Mouse (Mus musculus): ENCODE measurements around the gene Gm20517. TPM values are rescaled to one million over a fixed set of nuclear protein-coding genes. Genes with fewer than 3 reads are reported as not detected.
A peak's percentile ranks its signal among the peaks of the same experiment; 100 is the strongest.

Gene Gm20517
- 2.3 and 2.9 TPM in 2 replicates for polyA plus RNA-seq (2015; fragmentation: Nextera tagmentation; extraction: Ambion mirVana)

DNA sequence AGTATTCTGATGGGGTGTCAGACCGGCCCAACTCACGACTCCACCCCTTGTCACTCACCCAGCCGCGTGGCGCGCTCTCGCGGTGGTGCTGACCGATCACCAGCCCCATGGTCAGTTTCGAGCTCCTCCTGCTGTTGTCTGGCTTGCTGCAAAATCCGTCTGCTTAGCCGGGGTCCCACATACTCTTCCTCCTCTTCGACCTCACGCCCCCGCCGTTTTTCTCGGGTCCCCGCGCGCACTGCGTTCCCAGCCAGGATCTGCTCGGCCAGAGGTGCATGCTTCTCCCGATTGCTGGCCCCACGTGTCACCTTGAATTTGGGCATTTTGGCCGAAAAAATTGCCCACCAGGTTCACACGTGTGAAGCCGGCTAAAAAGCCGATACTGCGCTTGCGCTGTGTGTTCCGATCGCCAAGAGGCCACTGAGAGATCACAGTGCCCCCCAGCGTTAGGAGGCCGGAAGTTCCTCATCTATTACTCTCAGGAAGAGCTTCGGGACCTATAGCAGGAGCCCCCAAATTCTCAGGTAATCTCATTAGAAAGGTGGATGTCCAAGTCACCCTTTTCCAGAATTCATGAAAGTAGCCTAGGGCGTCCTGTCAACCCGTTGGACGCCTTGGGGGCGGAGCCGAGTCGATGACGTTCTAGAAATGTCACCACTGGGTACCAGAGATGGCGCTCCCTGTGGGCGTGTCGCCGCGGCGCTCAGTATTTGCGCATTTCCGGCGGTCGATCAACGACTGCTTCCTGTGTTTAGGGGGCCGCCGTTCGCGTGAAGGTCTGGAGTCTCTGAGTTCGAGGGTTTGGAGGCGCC is at the start of gene Gm20517, which contains the start of the genes Bysl and Med20:
Gene Gm20517 (plus strand): TSS at position 741 of the 812 bp plus-strand sequence.
Gene Bysl (minus strand): TSS at position 644 of the 812 bp plus-strand sequence.
Gene Med20 (plus strand): TSS at position 734 of the 812 bp plus-strand sequence.
- Histone ChIP-seq H3K36me3 (ENCODE audit: control insufficient read depth, insufficient read depth) (peaks cover 7% of the 10 kb centered on the region; the same call in 1 of the 2 replicates), H3K27me3 (replicated peaks; ENCODE audit: control insufficient read depth, insufficient read depth, low read length) (no peaks in the 10 kb centered on the region), H3K4me1 (replicated peaks; ENCODE audit: control insufficient read depth, insufficient read depth, low read length) (peaks cover 24% of the 10 kb centered on the region), H3K4me2 (ENCODE audit: low read length) (peak within 1 kb of the TSS; percentile 94), H3K4me3 (replicated peaks; ENCODE audit: low read length) (peak within 1 kb of the TSS; percentile 94), H3K27ac (ENCODE audit: low read length) (peak within 1 kb of the TSS; percentile 68), H3K9me3 (ENCODE audit: control insufficient read depth, low read length) (no peaks in the 10 kb centered on the region), H3K9ac (replicated peaks; ENCODE audit: low read depth, low read length) (peak within 1 kb of the TSS; percentile 75)
- under 1% methylated on average over 59 of the region's 59 CpGs for WGBS
- ATAC-seq = peak; percentile 97

DNA sequence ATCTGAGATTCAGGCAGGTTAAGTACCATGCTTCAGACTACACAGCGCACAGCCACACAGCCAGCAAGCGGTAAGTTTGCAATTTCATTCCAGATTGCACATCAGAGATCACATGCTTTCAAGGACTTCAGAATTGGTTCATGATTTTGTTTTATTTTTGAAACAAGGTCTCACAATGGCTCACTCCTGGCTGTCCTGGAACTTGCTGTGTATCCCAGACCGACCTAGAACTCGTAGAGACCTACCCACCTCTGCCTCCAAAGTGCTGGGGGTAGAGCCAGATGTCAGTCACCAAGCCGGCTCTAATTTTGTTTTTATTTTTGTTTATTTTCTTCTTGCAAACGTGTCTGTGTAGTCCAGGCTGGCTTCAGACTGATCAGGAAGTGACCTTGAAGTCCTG is 48.5 kb upstream of the Gm20517 start:
- Histone ChIP-seq H3K4me3 (replicated peaks; ENCODE audit: low read length) (no peak overlapping the region), H3K27me3 (replicated peaks; ENCODE audit: control insufficient read depth, insufficient read depth, low read length) (no peaks in the 10 kb centered on the region), H3K4me1 (replicated peaks; ENCODE audit: control insufficient read depth, insufficient read depth, low read length) (peaks cover 2% of the 10 kb centered on the region; the same call in 1 of the 2 replicates), H3K9me3 (ENCODE audit: control insufficient read depth, low read length) (no peaks in the 10 kb centered on the region), H3K4me2 (ENCODE audit: low read length) (no peak overlapping the region), H3K36me3 (ENCODE audit: control insufficient read depth, insufficient read depth) (no peaks in the 10 kb centered on the region), H3K9ac (replicated peaks; ENCODE audit: low read depth, low read length) (no peak overlapping the region), H3K27ac (ENCODE audit: low read length) (no peak overlapping the region)
- 80% methylated on average over 6 of the region's 6 CpGs for WGBS
- ATAC-seq = no peak

- H3K4me3 ChIP-seq (replicated peaks; ENCODE audit: low read length) = no peak overlapping the region
- no peak for ATAC-seq
These were observed 46.8 kb upstream of the Gm20517 start for GRCm38 (mm10) chr17:47564612-47565011.

GRCm38 (mm10) chr17:47566133-47566532 is 45.3 kb upstream of the Gm20517 start:
- Histone ChIP-seq H3K9ac (replicated peaks; ENCODE audit: low read depth, low read length) (no peak overlapping the region), H3K4me3 (replicated peaks; ENCODE audit: low read length) (no peak overlapping the region), H3K27ac (ENCODE audit: low read length) (no peak overlapping the region), H3K4me2 (ENCODE audit: low read length) (no peak overlapping the region), H3K36me3 (ENCODE audit: control insufficient read depth, insufficient read depth) (no peaks in the 10 kb centered on the region), H3K9me3 (ENCODE audit: control insufficient read depth, low read length) (no peaks in the 10 kb centered on the region), H3K27me3 (replicated peaks; ENCODE audit: control insufficient read depth, insufficient read depth, low read length) (no peaks in the 10 kb centered on the region), H3K4me1 (replicated peaks; ENCODE audit: control insufficient read depth, insufficient read depth, low read length) (peaks cover 2% of the 10 kb centered on the region; the same call in 1 of the 2 replicates)
- WGBS = 18% methylated on average over 2 of the region's 2 CpGs
- ATAC-seq = peak; percentile 45; the same call in 1 of the 2 replicates

More at GRCm38 (mm10) chr17:47564612-47565011, 46.8 kb upstream of the Gm20517 start:
- Histone ChIP-seq H3K4me2 (ENCODE audit: low read length) (no peak overlapping the region), H3K4me1 (replicated peaks; ENCODE audit: control insufficient read depth, insufficient read depth, low read length) (peaks cover 2% of the 10 kb centered on the region; the same call in 1 of the 2 replicates), H3K27ac (ENCODE audit: low read length) (no peak overlapping the region), H3K9me3 (ENCODE audit: control insufficient read depth, low read length) (no peaks in the 10 kb centered on the region), H3K27me3 (replicated peaks; ENCODE audit: control insufficient read depth, insufficient read depth, low read length) (no peaks in the 10 kb centered on the region), H3K36me3 (ENCODE audit: control insufficient read depth, insufficient read depth) (no peaks in the 10 kb centered on the region), H3K9ac (replicated peaks; ENCODE audit: low read depth, low read length) (no peak overlapping the region)
- WGBS = 91% methylated on average over 5 of the region's 5 CpGs

GRCm38 (mm10) chr17:47567271-47567670 is 44.1 kb upstream of the Gm20517 start:
- no peak overlapping the region for H3K27ac ChIP-seq (ENCODE audit: low read length)
- no peak overlapping the region for H3K4me2 ChIP-seq (ENCODE audit: low read length)
- H3K9ac ChIP-seq (replicated peaks; ENCODE audit: low read depth, low read length) = no peak overlapping the region

DNA sequence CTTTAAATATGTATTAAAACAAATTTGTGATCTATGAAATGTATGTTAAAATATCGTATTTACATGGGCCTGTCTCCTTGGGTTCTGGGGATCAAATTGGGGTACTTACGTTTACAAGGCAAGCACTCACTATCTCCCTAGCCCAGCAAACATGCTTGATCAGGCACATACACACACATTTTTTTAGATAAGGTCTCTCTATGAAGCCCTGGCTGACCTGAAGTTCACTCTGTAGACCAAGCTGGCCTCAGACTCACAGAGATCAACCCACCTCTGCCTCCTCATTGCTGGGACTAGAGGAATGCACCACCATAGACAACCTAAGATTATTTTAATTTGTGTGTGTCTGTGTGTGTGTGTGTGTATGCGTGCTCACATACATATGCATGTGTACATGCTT is 43.0 kb upstream of the Gm20517 start:
- no peaks in the 10 kb centered on the region for H3K9me3 ChIP-seq (ENCODE audit: control insufficient read depth, low read length)
- H3K27me3 ChIP-seq (replicated peaks; ENCODE audit: control insufficient read depth, insufficient read depth, low read length) = no peaks in the 10 kb centered on the region
- H3K4me1 ChIP-seq (replicated peaks; ENCODE audit: control insufficient read depth, insufficient read depth, low read length) = peaks cover 2% of the 10 kb centered on the region; the same call in 1 of the 2 replicates
- no peak for ATAC-seq
- 93% methylated on average over 3 of the region's 3 CpGs for WGBS
- H3K27ac ChIP-seq (ENCODE audit: low read length) = no peak overlapping the region
- H3K4me3 ChIP-seq (replicated peaks; ENCODE audit: low read length) = no peak overlapping the region
- no peak overlapping the region for H3K4me2 ChIP-seq (ENCODE audit: low read length)
- H3K9ac ChIP-seq (replicated peaks; ENCODE audit: low read depth, low read length) = no peak overlapping the region
- H3K36me3 ChIP-seq (ENCODE audit: control insufficient read depth, insufficient read depth) = no peaks in the 10 kb centered on the region

More at GRCm38 (mm10) chr17:47567271-47567670, 44.1 kb upstream of the Gm20517 start:
- Histone ChIP-seq H3K27me3 (replicated peaks; ENCODE audit: control insufficient read depth, insufficient read depth, low read length) (no peaks in the 10 kb centered on the region), H3K4me1 (replicated peaks; ENCODE audit: control insufficient read depth, insufficient read depth, low read length) (peaks cover 2% of the 10 kb centered on the region; the same call in 1 of the 2 replicates), H3K36me3 (ENCODE audit: control insufficient read depth, insufficient read depth) (no peaks in the 10 kb centered on the region), H3K9me3 (ENCODE audit: control insufficient read depth, low read length) (no peaks in the 10 kb centered on the region), H3K4me3 (replicated peaks; ENCODE audit: low read length) (no peak overlapping the region)
- 85% methylated on average over 3 of the region's 3 CpGs for WGBS
- no peak for ATAC-seq

- no peak overlapping the region for H3K4me3 ChIP-seq (replicated peaks; ENCODE audit: low read length)
- H3K4me1 ChIP-seq (replicated peaks; ENCODE audit: control insufficient read depth, insufficient read depth, low read length) = peaks cover 2% of the 10 kb centered on the region; the same call in 1 of the 2 replicates
- H3K4me2 ChIP-seq (ENCODE audit: low read length) = no peak overlapping the region
- no peak for ATAC-seq
- no peak overlapping the region for H3K27ac ChIP-seq (ENCODE audit: low read length)
- H3K27me3 ChIP-seq (replicated peaks; ENCODE audit: control insufficient read depth, insufficient read depth, low read length) = no peaks in the 10 kb centered on the region
- no peaks in the 10 kb centered on the region for H3K9me3 ChIP-seq (ENCODE audit: control insufficient read depth, low read length)
- no peak overlapping the region for H3K9ac ChIP-seq (replicated peaks; ENCODE audit: low read depth, low read length)
- 57% methylated on average over 10 of the region's 10 CpGs for WGBS
- H3K36me3 ChIP-seq (ENCODE audit: control insufficient read depth, insufficient read depth) = no peaks in the 10 kb centered on the region
These were observed 42.4 kb upstream of the Gm20517 start for GRCm38 (mm10) chr17:47568951-47569527.

DNA sequence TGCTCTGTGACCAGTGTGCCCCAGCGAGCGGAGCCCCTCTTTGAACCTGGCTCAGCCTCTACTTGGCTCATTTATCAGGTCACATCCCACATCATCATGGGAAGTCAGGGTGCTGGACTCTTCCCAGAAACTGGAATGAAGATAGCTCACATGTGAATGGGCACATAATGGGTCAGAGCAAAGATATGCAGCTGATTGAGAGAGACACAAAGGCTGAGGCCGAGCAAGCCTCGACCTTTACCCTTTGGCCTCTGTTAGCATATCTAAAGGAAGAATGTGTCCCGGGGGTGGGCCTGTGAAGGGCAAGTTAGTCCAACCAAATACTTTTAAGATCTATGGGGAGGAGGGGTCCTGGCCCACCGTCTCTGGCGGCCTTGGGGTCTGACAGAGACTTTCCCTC is 39.8 kb upstream of the Gm20517 start:
- no peak overlapping the region for H3K27ac ChIP-seq (ENCODE audit: low read length)
- H3K4me3 ChIP-seq (replicated peaks; ENCODE audit: low read length) = no peak overlapping the region
- no peaks in the 10 kb centered on the region for H3K4me1 ChIP-seq (replicated peaks; ENCODE audit: control insufficient read depth, insufficient read depth, low read length)
- H3K9me3 ChIP-seq (ENCODE audit: control insufficient read depth, low read length) = no peaks in the 10 kb centered on the region
- no peak for ATAC-seq
- 25% methylated on average over 7 of the region's 7 CpGs for WGBS
- no peaks in the 10 kb centered on the region for H3K27me3 ChIP-seq (replicated peaks; ENCODE audit: control insufficient read depth, insufficient read depth, low read length)
- no peak overlapping the region for H3K4me2 ChIP-seq (ENCODE audit: low read length)
- H3K9ac ChIP-seq (replicated peaks; ENCODE audit: low read depth, low read length) = no peak overlapping the region
- H3K36me3 ChIP-seq (ENCODE audit: control insufficient read depth, insufficient read depth) = no peaks in the 10 kb centered on the region

GRCm38 (mm10) chr17:47572436-47572835 is 39.0 kb upstream of the Gm20517 start:
- Histone ChIP-seq H3K4me3 (replicated peaks; ENCODE audit: low read length) (no peak overlapping the region), H3K9me3 (ENCODE audit: control insufficient read depth, low read length) (no peaks in the 10 kb centered on the region), H3K9ac (replicated peaks; ENCODE audit: low read depth, low read length) (no peak overlapping the region), H3K4me2 (ENCODE audit: low read length) (no peak overlapping the region), H3K4me1 (replicated peaks; ENCODE audit: control insufficient read depth, insufficient read depth, low read length) (no peaks in the 10 kb centered on the region), H3K27me3 (replicated peaks; ENCODE audit: control insufficient read depth, insufficient read depth, low read length) (no peaks in the 10 kb centered on the region), H3K27ac (ENCODE audit: low read length) (no peak overlapping the region), H3K36me3 (ENCODE audit: control insufficient read depth, insufficient read depth) (no peaks in the 10 kb centered on the region)
- no peak for ATAC-seq
